Mouse (Mus musculus) cerebellum, adult 2 months (tissue): Measurements from ENCODE around the gene Ndufc1.

Source experiments
- CTCF ChIP-seq: fragments of 200-500 bp; IDR thresholded peaks from 2 replicates; pipeline ENCODE4 v1.5.1; 2011; ENCODE audit warnings: low read depth, mild to moderate bottlenecking, control low read depth, low read length, moderate library complexity, borderline replicate concordance; ENCODE audit not compliant: insufficient read depth
- POLR2A ChIP-seq: fragments of 200-500 bp; IDR thresholded peaks from 2 replicates; pipeline ENCODE4 v1.6.1; 2011; ENCODE audit warnings: low read length, control low read depth, borderline replicate concordance; ENCODE audit not compliant: insufficient read depth

GRCm38 (mm10) chr3:51417485-51417884 is 8.7 kb upstream of the Ndufc1 start:
- no peak for TF ChIP-seq CTCF
- TF ChIP-seq POLR2A = no peak
